Mouse (Mus musculus) ES-Bruce4 (cell line): ENCODE measurements around the gene Gm49366. TPM values are rescaled to one million over a fixed set of nuclear protein-coding genes. Genes with fewer than 3 reads are reported as not detected.
A peak's percentile ranks its signal among the peaks of the same experiment; 100 is the strongest.
"Not testable (repeated sequence)": the region's sequence is repeated elsewhere in the genome, so short reads cannot be mapped to it uniquely, and the experiment has no call there.

Source experiments
- H3K27ac ChIP-seq: 2 replicates; pipeline ENCODE4 v1.5.1; 2012; ENCODE audit warnings: low read length, inconsistent platforms; ENCODE audit not compliant: insufficient read depth
- H3K27me3 ChIP-seq: 2 replicates; pipeline ENCODE4 v1.6.1; 2012; ENCODE audit warnings: mild to moderate bottlenecking, low read length, inconsistent platforms; ENCODE audit not compliant: control insufficient read depth, poor library complexity, insufficient read depth, severe bottlenecking
- H3K36me3 ChIP-seq: 2 replicates; pipeline ENCODE4 v1.6.1; 2012; ENCODE audit warnings: inconsistent platforms, mild to moderate bottlenecking, low read length, moderate library complexity; ENCODE audit not compliant: control insufficient read depth, poor library complexity, insufficient read depth, severe bottlenecking
- H3K4me1 ChIP-seq: one replicate; pipeline ENCODE4 v1.8.1; 2011; ENCODE audit warnings: low read length; ENCODE audit not compliant: control insufficient read depth, insufficient read depth
- H3K4me3 ChIP-seq: 2 replicates; pipeline ENCODE4 v1.5.1; 2011; ENCODE audit warnings: low read depth, mild to moderate bottlenecking, low read length
- H3K9ac ChIP-seq: 2 replicates; pipeline ENCODE4 v1.6.1; 2012; ENCODE audit warnings: low read depth, mild to moderate bottlenecking, inconsistent platforms; ENCODE audit not compliant: poor library complexity, severe bottlenecking
- H3K9me3 ChIP-seq: replicated peaks from 2 replicates; pipeline ENCODE4 v1.6.1; 2012; ENCODE audit warnings: mild to moderate bottlenecking, low read length, inconsistent platforms; ENCODE audit not compliant: control insufficient read depth, poor library complexity, insufficient read depth, severe bottlenecking
- CTCF ChIP-seq: IDR thresholded peaks from one replicate; pipeline ENCODE4 v1.8.1; 2011; ENCODE audit warnings: low read depth, low read length
- EP300 ChIP-seq: IDR thresholded peaks from 2 replicates; pipeline ENCODE4 v1.6.1; 2011; ENCODE audit warnings: low read depth, low read length; ENCODE audit not compliant: insufficient read depth
- POLR2A ChIP-seq: IDR thresholded peaks from one replicate; pipeline ENCODE4 v1.8.1; 2011; ENCODE audit warnings: low read length; ENCODE audit not compliant: insufficient read depth
- polyA plus RNA-seq: library from polyadenylated mRNA; stranded (reverse); fragments of >200 nt; gene quantifications from 2 replicates; pipeline ENCODE4 v1.2.4, GENCODE M21; 2011; ENCODE audit warnings: low read depth; ENCODE audit not compliant: missing spikeins, insufficient read depth, insufficient read length

Gm49366 gene
- polyA plus RNA-seq, 1 experiment, result not detected

DNA sequence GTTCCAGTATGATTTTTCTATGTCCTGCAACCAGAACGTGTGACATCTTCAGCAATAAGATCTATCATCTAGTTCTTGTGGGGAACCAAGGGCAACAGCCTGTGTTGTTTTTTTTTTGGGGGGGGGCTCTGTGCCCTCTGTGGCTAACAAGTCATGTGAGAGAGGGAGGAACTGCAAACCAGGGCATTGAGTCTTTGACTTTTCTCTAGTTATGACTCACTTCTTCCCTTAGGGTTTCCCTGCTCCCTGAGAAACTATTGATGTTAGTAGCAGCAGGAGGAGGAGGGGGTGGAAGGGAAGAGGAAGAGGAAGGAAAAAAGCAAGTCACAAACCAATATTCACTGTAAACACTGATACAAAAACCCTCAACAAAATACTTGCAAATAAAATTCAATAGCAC is 34.9 kb upstream of the Gm49366 start:
- Histone ChIP-seq H3K9ac (no peak overlapping the region), H3K27ac (no peak overlapping the region), H3K36me3 (no peaks in the 10 kb centered on the region), H3K4me3 (no peak overlapping the region), H3K4me1 (no peaks in the 10 kb centered on the region), H3K27me3 (no peaks in the 10 kb centered on the region; the same call in 1 of the 2 replicates), H3K9me3 (peaks cover 14% of the 10 kb centered on the region)
- no peak for TF ChIP-seq EP300
- TF ChIP-seq POLR2A, result no peak
- TF ChIP-seq CTCF, result no peak

DNA sequence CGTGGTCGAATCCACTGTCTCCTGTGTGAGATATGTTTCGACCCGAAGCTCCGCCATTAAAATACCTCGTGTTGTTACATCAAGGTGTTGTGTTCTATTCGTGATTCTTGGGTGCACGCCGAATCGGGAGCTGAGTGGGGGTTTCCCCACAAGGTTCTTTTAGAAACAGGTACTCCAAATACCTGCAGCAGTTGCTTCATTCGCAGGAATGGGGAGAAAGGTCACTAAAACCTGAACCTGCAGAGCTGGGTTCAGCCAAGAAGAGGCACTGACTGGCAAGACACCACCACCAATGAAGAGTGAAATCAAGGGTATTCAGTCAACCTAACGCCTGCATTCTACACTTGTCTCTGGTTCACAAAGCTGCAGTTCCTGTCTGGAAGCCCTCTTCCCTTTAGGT is 30.5 kb upstream of the Gm49366 start:
- H3K4me1 ChIP-seq, result no peaks in the 10 kb centered on the region
- H3K27ac ChIP-seq, result peak overlapping the region; percentile 52; the same call in 1 of the 2 replicates
- peaks cover 4% of the 10 kb centered on the region; the same call in 1 of the 2 replicates for H3K27me3 ChIP-seq
- no peak for TF ChIP-seq EP300
- no peak for TF ChIP-seq POLR2A
- TF ChIP-seq CTCF, result no peak
- H3K4me3 ChIP-seq, result no peak overlapping the region
- peaks cover 2% of the 10 kb centered on the region; the same call in 1 of the 2 replicates for H3K9me3 ChIP-seq
- H3K36me3 ChIP-seq, result no peaks in the 10 kb centered on the region
- no peak overlapping the region for H3K9ac ChIP-seq

DNA sequence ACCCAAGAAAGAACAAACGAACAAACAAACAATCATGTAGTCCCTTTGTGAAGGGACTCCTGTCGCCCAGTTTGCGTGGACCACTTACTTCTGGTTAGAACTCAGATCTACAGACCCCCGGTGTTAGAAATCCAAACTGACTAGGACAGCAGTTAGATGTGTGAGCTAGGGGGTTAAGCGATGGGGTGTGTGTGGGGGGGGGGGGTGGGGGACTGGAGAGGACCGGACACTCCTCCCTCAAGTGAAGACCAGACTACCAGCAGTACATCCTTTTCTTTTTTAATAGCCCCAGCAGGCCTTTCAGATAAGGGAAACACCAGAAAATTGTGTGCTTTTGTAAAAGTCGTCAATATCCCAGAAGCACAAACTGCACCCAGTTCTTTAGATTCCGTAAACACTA is 30.0 kb upstream of the Gm49366 start:
- Histone ChIP-seq H3K27ac (peak overlapping the region; percentile 64), H3K4me1 (no peaks in the 10 kb centered on the region), H3K27me3 (peaks cover 4% of the 10 kb centered on the region; the same call in 1 of the 2 replicates), H3K9ac (no peak overlapping the region), H3K9me3 (peaks cover 2% of the 10 kb centered on the region; the same call in 1 of the 2 replicates), H3K36me3 (no peaks in the 10 kb centered on the region), H3K4me3 (no peak overlapping the region)
- no peak for TF ChIP-seq CTCF
- TF ChIP-seq EP300, result no peak
- no peak for TF ChIP-seq POLR2A

DNA sequence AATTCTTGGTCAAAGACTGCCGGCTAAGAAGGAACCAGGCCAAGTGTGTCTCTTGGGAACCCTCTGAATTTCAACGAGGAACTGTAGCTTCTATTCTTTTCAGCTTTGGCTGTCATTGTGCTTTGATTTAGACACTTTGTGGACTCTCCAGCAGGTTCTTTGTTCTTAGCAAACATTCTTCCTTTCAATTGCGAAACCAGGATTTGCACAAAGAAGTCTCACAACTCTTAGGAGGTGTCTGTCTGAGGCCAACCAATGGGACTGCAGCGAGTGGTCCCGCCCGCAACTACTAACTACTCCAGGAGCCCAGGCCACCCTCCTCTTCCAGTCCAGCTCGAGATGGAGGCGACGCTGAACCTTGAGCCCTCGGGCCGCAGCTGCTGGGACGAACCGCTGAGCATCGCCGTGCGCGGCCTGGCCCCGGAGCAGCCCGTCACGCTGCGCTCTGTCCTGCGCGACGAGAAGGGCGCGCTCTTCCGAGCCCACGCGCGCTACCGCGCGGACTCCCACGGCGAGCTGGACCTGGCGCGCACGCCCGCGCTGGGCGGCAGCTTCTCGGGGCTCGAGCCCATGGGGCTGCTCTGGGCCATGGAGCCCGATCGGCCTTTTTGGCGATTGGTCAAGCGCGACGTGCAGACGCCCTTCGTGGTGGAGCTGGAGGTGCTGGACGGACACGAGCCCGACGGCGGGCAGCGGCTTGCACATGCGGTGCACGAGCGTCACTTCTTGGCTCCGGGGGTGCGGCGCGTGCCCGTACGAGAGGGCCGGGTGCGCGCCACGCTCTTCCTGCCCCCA is 29.4 kb upstream of the Gm49366 start, which contains the start of gene Acot1:
Gene Acot1 (plus strand): TSS at position 320 of the 795 bp plus-strand sequence.
- Histone ChIP-seq H3K9ac (peak within 1 kb of the TSS; percentile 67; the same call in 1 of the 2 replicates), H3K4me3 (peak within 1 kb of the TSS; percentile 51), H3K27ac (peak within 1 kb of the TSS; percentile 64)
- H3K4me1 ChIP-seq, H3K9me3 ChIP-seq, H3K36me3 ChIP-seq, H3K27me3 ChIP-seq: not testable (repeated sequence)

DNA sequence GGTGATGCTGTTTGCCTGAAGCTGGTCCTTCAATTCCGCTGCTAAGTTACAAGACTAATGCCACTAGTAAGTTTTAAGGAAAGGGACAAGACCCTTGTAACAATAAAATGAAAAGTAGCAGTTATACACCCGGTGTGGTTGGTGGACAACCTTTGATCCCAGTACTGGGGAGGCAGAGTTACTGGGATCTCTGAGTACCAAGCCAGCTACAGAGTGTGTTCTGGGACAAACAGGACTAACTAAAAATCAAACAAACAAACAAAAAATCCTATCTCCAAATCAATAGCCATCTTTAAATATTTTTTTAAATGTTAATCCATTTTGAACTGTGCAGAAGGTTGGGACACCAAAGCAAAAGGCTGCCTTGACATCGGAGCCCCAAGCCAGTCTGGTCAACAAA is 28.5 kb upstream of the Gm49366 start:
- H3K9ac ChIP-seq, result peak overlapping the region; percentile 67; the same call in 1 of the 2 replicates

DNA sequence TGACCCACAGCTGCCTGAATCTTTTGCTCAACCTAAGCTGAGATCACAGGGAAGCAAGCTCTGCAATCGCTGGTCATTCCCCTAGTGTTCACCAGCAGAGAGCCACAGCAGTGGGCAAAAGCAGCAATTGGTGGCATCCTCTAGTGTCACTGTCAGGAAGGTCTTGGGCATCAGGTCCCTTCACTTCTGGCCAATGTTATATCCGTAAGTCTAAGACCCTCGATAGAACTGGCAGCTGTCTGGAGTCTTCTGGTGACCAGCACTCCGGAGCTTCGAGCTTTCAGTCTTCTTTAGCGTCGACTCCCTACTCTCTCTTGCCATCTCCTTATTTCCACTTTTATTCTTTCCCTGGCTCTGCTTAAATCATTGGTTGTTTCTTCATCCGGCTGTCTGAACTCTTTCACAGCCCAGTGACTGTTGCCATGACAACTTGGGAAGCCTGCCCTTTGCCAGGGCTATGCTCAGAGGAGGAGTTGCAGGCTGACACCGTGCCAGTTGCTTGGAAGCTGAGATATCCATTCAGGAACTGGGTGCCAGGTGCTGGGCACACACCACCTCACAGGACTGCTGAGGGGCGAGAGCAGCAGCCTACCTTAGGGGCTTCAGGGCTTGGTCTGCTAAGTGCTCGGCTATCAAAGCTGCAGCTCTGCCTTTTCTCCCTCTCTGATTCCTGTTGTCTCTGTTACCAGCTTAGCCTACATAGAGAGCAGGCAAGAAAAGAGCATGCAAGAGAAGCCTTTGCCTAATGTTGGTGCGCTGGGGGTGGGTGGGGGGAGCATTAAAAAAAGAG is 27.3 kb upstream of the Gm49366 start:
- H3K9ac ChIP-seq, result no peak overlapping the region
- no peak overlapping the region for H3K27ac ChIP-seq

More for the DNA sequence above, 28.5 kb upstream of the Gm49366 start:
- no peaks in the 10 kb centered on the region for H3K36me3 ChIP-seq
- no peak overlapping the region for H3K27ac ChIP-seq
- no peaks in the 10 kb centered on the region; the same call in 1 of the 2 replicates for H3K9me3 ChIP-seq
- TF ChIP-seq EP300, result no peak
- no peaks in the 10 kb centered on the region for H3K4me1 ChIP-seq
- peaks cover 4% of the 10 kb centered on the region; the same call in 1 of the 2 replicates for H3K27me3 ChIP-seq
- peak overlapping the region; percentile 51 for H3K4me3 ChIP-seq

More for the DNA sequence above, 27.3 kb upstream of the Gm49366 start:
- TF ChIP-seq EP300 (no peak), CTCF (no peak), POLR2A (no peak)
- Histone ChIP-seq H3K27me3 (peaks cover 4% of the 10 kb centered on the region; the same call in 1 of the 2 replicates), H3K36me3 (no peaks in the 10 kb centered on the region), H3K9me3 (no peaks in the 10 kb centered on the region; the same call in 1 of the 2 replicates), H3K4me3 (no peak overlapping the region), H3K4me1 (peaks cover 1% of the 10 kb centered on the region)
